Comparison of ENCODE assay signal across 17 mouse cellular contexts in genomic region chr5:118392932-118393487, GRCm38 (mm10).
A peak's percentile ranks its signal among the peaks of the same experiment; 100 is the strongest.
DNase-seq lines count a peak whose midpoint lies in the region; ATAC-seq lines count a peak whose summit lies in the region.
"Had no signal": no experiment of that assay in that cellular context is flagged by ENCODE, and none has a peak within 500 bp of the region (broad histone marks: within the 10 kb centered on the region; RNA-seq: fewer than 3 reads in every experiment).

No protein-coding gene starts in this region.

- H3K36me3 ChIP-seq in neural tube, embryonic 15.5 days: no peaks in the 10 kb centered on the region
- H3K36me3 ChIP-seq: embryonic facial prominence, embryonic 12.5 days; kidney, embryonic 15.5 days; limb, embryonic 12.5 days; liver, embryonic 15.5 days had no signal

- no peaks in the 10 kb centered on the region for H3K27me3 ChIP-seq in neural tube, embryonic 15.5 days (replicated peaks)
- H3K27me3 ChIP-seq: Patski had no signal

- intact Hi-C loops in left cerebral cortex, postnatal 4 days (cut with DNase I): no loop called here

- no peak overlapping the region for H3K27ac ChIP-seq in neural tube, embryonic 15.5 days (replicated peaks)
- H3K27ac ChIP-seq: embryonic facial prominence, embryonic 12.5 days; kidney, embryonic 15.5 days; limb, embryonic 12.5 days; liver, embryonic 15.5 days had no signal

- 0 out of 2 replicates have a peak, but pooled peaks cover 4% of the 10 kb centered on the region for H3K9me3 ChIP-seq in neural tube, embryonic 15.5 days (replicated peaks)

- H3K4me3 ChIP-seq in neural tube, embryonic 15.5 days (replicated peaks): no peak overlapping the region
- H3K4me3 ChIP-seq: embryonic facial prominence, embryonic 12.5 days; heart, embryonic 12.5 days; kidney, embryonic 15.5 days; limb, embryonic 12.5 days; liver, embryonic 15.5 days had no signal

- ATAC-seq in neural tube, embryonic 15.5 days (ENCODE audit: low FRiP score): no peak
- ATAC-seq: Patski had no signal

- peak; percentile 70 to 73 for DNase-seq in cerebellum, postnatal 10 days
- DNase-seq in cerebellum, adult 8-10 months: no peak
- DNase-seq in left cerebral cortex, postnatal 4 days: peak; percentile 53
- DNase-seq in left cerebral cortex, adult 11 months (ENCODE audit: low spot score): no peak
- peak; percentile 58 for DNase-seq in testis, postnatal 10 days (ENCODE audit: low spot score)
- DNase-seq in testis, postnatal 14 days (ENCODE audit: low spot score): no peak
- DNase-seq in right cerebral cortex, postnatal 14 days: peak; percentile 60
- DNase-seq: cerebellum, postnatal 36 days; heart, postnatal 36 days; thymus, adult 2 months had no signal

- H3K4me2 ChIP-seq in neural tube, embryonic 15.5 days: no peak overlapping the region
- H3K4me2 ChIP-seq: embryonic facial prominence, embryonic 12.5 days; heart, embryonic 12.5 days; kidney, embryonic 15.5 days; limb, embryonic 12.5 days; liver, embryonic 15.5 days had no signal

- H3K9ac ChIP-seq in neural tube, embryonic 15.5 days (replicated peaks): no peak overlapping the region
- H3K9ac ChIP-seq: embryonic facial prominence, embryonic 12.5 days; heart, embryonic 12.5 days; kidney, embryonic 15.5 days; limb, embryonic 12.5 days; liver, embryonic 15.5 days had no signal

- WGBS in neural tube, embryonic 15.5 days: 86% methylated on average over 8 of the region's 8 CpGs

- H3K4me1 ChIP-seq in neural tube, embryonic 15.5 days: peaks cover 13% of the 10 kb centered on the region

Comparison
In these comparisons a context has a peak if more than half of its experiments do, and no peak if none do; other contexts are left out.
1. DNase-seq: peak in cerebellum, postnatal 10 days (2 of 2), left cerebral cortex, postnatal 4 days (single experiment), testis, postnatal 10 days (single experiment) and right cerebral cortex, postnatal 14 days (single experiment); none in cerebellum, adult 8-10 months (single experiment), left cerebral cortex, adult 11 months (single experiment) and testis, postnatal 14 days (single experiment).